Mouse (Mus musculus): ENCODE measurements around the gene Esrrg.

The Esrrg gene

DNA sequence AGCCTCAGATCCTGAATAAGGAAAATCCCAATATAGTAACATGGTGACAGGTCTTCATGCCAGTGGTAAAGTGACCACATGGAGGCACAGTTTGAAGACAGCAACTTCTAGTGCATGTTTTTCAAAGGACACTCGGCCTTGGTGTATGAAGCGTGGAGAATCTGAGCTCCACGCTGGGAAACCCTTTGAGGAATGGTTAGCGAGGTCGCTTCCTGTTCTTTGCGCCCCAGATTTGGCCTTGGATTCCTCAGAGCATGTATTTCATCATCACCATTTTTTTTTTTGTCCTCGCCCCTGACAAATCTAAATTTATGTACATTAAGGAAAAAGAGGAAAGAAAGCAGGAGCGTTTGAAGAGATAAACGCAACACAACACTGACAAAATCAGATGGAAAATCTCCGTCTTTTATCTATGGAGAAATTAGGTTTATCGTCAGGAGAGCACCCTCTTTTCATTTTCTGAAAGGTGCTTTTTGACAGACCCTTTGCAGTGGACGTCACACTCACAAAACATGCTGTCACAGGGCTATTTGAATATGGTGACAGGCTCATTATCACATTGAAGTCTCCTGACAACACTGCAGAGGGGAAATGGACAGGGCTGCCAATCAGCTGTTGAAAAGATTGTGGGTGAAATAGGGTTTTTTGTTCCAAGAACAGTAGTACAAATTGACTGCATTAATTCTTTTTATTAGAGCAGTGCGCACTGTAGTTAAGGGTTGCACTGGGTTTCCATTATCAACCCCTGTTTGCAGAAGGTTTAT lies 476.7 kb downstream of the Esrrg start:
- no peak for DNase-seq

GRCm38 (mm10) chr1:188093724-188094123 lies 485.1 kb downstream of the Esrrg start:
- no peak for DNase-seq

DNA sequence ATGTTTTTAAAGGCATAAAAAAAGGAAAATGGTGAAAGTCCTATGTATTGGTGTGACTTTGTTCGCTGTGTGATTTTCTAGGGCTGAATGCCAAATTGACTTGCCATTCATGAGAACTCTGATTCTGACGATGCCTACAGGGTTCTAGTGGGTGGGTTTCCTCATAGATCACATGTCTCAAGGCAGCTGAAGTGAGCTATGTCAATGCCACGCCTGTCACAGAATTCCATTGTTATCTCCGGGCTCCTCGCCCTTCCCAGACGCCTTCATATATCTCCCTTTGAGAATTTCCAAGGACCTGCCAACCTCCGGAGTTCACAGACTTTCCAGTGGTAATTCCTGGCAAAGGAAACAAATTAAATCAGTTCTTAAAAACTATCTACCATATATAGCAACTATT lies 493.2 kb downstream of the Esrrg start:
- DNase-seq = no peak

DNA sequence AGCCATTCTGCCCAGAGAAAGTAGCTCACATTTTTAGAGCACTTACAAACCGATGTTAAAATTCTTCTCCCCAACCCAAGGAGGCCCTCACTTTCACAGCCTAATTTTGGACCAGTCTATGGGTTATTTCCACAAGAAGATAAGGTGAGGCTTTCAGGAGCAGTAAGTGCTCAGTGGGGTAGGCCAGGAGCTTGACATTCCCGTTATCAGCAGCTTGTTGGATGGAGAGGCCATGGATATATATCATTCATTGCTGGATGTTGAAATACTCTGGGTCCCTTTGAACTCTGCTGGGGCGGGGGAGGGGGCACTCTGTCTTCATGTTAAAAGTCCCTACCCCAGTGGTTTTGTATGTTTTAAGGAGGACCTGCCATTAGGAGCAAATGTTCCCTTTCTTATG lies 494.6 kb downstream of the Esrrg start:
- DNase-seq = no peak

GRCm38 (mm10) chr1:188105516-188105915 lies 496.9 kb downstream of the Esrrg start:
- DNase-seq = no peak

GRCm38 (mm10) chr1:188107946-188108345 lies 499.4 kb downstream of the Esrrg start:
- no peak for DNase-seq

DNA sequence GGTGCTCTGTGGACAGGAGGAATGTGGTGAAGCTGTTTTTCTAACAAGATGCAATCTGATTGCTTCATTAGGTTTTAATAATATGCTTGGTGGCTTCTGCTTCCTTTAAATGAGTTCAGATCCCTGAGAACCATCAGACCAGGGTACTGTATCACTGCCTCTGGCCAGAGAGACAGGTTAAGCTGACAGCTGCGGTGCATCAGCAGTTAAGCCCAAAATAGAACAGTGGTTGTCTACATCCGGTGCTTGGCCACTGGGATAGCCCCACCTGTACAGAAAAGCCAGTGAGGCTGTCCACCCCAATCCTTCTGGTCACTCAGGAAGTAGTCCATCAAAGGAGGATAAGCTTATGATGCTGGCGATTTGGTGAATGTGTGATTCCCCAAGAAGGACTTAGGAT lies 503.0 kb downstream of the Esrrg start:
- DNase-seq = no peak

DNA sequence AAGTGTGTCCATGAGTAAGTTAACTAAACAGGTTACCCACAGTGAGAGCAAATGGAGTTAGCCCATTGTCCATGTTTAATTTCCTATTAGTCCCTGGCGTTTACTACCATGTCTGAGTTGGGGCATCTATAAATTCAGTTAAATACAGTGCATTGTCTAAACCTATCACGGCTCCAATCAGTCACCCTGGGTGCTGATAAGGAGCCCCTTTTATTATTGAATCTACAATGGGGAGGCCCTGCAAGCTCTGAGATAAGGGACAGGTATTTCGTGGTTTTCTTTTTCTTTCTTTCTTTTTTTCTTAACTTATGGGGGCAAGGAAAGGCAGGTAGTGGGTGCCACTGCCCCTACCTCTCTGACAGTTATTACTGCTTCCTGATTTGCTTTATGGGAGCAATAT lies 504.6 kb downstream of the Esrrg start:
- no peak for DNase-seq

DNA sequence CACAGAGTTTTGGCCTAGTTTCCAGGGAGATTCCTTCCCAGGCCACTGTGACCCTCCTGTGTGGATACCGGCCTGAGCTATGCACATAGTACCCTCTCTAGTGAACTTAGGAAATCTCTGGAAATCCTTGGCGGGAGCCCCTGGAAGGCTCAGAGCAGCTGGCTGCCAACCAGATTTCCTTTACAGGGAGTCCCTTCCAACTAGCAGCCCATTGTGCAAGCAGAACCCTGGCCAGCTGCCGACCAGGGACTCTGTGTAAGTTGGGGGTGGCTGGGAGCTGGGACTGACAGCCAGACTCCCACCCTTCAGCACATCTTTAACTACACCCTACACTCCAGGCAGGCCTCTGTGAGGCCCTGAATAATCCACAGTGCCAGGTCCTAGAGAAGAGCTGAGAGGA lies 509.5 kb downstream of the Esrrg start:
- peak; percentile 54 to 71 for DNase-seq

GRCm38 (mm10) chr1:188119806-188120205 lies 511.2 kb downstream of the Esrrg start:
- peak in 1 of 2 experiments; percentile 15 for DNase-seq

DNA sequence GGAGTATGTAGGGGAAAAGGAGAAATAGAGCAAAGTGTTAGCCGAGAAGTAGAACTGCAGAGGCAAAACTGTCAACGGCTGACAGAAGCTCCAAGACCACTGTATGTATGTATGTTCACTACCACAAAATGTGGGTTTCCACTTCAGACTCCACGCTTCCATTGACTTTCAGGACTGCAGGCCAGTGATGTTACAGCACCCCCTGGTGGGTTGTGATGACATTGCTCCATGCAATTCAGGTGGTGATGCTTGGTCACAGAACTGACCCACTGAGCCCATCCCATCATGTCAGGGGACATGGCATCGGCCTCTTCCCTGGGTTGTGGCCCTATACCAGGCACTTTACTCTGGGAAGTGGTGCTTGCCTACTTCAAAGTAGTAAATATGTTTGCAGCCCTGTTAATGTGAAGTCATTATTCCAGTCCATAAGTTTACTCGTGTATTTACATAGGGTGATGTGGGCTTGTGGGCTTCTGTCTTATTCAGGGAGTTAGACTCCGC lies 517.0 kb downstream of the Esrrg start:
- peak in 1 of 2 experiments; percentile 22 for DNase-seq

- DNase-seq = no peak
Measured at GRCm38 (mm10) chr1:188136126-188136525, 527.5 kb downstream of the Esrrg start.

- DNase-seq = peak in 1 of 2 experiments; percentile 37
Measured at GRCm38 (mm10) chr1:188139473-188139872, 530.9 kb downstream of the Esrrg start.

- DNase-seq = peak; percentile 77 to 78
Measured at GRCm38 (mm10) chr1:188140221-188140620, 531.6 kb downstream of the Esrrg start.

- no peak for DNase-seq
Measured at GRCm38 (mm10) chr1:188147381-188148156, 539.0 kb downstream of the Esrrg start.

GRCm38 (mm10) chr1:188151066-188151465 lies 542.5 kb downstream of the Esrrg start:
- DNase-seq = no peak

GRCm38 (mm10) chr1:188152011-188152410 lies 543.4 kb downstream of the Esrrg start:
- DNase-seq = no peak

GRCm38 (mm10) chr1:188153665-188154064 lies 545.1 kb downstream of the Esrrg start:
- no peak for DNase-seq

DNA sequence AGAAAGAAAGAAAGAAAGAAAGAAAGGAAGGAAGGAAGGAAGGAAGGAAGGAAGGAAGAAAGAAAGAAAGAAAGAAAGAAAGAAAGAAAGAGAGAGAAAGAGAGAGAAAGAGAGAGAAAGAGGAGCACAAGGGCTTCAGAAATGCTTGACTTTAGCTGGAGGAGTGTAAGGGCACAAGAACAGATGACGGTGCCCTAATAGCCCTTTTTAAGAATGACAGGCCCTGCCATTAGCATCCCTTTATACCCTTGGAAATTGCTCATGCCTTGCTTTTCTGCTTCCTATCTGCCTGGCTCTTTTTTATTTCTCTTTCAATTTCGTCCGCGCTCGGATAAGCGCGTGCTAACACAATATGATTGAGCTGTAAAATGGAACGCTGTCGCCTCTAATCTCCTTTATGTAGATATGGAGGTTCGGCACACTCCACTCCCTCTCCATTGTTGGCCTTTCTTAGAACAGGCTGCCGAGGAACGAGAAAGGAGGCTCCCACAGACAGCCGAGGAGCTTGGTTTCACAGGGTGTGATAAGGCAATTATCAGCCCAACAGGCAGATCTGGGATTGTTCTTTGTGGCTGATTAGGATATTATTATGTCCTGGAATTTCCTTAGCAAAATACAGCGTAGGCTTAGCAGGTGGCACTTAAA lies 546.0 kb downstream of the Esrrg start:
- no peak for DNase-seq

DNA sequence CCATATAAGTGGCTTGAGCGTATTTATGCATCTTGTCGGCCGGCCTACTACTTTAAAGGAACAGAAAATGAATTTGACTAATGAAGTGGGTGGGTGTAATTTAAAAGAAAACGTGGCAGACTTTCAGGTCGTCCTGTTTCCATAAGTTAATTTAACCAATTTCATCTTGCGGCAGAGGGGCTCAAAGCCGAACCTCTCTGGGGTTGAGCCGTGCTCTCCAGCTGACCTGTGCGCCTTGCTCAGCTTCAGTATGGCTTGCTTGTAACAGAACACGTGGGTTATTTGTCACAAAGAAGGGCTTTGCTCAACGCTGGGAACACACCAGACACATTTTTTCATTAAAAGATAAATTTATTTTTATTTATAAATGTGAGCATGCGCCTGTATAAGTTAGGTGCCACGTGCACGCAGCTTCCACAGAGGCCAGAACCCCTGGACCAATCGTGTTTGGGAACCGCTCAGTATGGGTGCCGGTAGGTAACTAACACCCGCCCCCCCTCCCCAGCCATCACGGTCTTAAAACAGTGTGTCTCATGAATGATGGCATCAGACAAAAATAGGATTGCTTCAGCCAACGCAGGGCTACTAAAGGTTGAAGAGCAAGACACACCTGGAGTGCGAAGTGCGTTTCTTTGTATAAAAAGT lies 546.7 kb downstream of the Esrrg start:
- DNase-seq = no peak

DNA sequence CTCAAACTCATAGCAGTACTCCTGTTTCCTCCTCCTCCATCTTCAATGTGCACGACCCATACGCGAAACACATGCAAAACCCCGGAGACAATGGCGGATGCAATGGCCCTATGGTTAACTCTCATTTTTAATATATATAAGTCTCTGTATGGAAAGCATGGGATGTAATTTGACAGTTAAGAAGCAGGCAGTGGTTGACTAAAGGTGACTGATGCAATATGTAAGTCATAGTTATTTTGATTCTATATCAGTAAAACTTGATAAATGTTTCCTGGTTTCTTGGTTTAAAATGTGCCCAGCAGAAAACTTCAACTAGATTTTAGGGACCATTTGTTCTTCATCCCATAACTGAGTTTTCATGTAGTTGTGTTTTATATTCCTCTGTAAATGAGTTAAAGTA lies 547.9 kb downstream of the Esrrg start:
- no peak for DNase-seq

- DNase-seq = peak; percentile 14
Measured at GRCm38 (mm10) chr1:188157237-188157955, 548.8 kb downstream of the Esrrg start.

Measured in kidney, postnatal 36 days (tissue).